Mouse (Mus musculus): ENCODE results near the gene Tifab. TPM values are rescaled to one million over a fixed set of nuclear protein-coding genes. Genes with fewer than 3 reads are reported as not detected.

The Tifab gene
- polyA plus RNA-seq, 1 experiment = 0.18 TPM

- Histone ChIP-seq H3K9ac (ENCODE audit: low read depth, poor library complexity, severe bottlenecking) (no peak overlapping the region), H3K4me1 (ENCODE audit: control insufficient read depth, insufficient read depth, low read length) (peaks cover 6% of the 10 kb centered on the region), H3K9me3 (replicated peaks; ENCODE audit: control insufficient read depth, insufficient read depth, low read length, poor library complexity, severe bottlenecking) (no peaks in the 10 kb centered on the region; the same call in 1 of the 2 replicates), H3K36me3 (ENCODE audit: control insufficient read depth, insufficient read depth, low read length, poor library complexity, severe bottlenecking) (no peaks in the 10 kb centered on the region), H3K27me3 (ENCODE audit: control insufficient read depth, insufficient read depth, low read length, poor library complexity, severe bottlenecking) (no peaks in the 10 kb centered on the region), H3K27ac (ENCODE audit: insufficient read depth, low read length) (no peak overlapping the region), H3K4me3 (ENCODE audit: low read depth, low read length) (no peak overlapping the region)
- TF ChIP-seq POLR2A (IDR thresholded peaks at IDR 0.05; ENCODE audit: insufficient read depth, low read length) = no peak
- TF ChIP-seq EP300 (IDR thresholded peaks at IDR 0.05; ENCODE audit: insufficient read depth, low read depth, low read length) = no peak
- peak; percentile 55 for TF ChIP-seq CTCF (IDR thresholded peaks at IDR 0.05; ENCODE audit: low read depth, low read length)
Measured at GRCm38 (mm10) chr13:56191225-56191624, 12.5 kb upstream of the Tifab start.

- Histone ChIP-seq H3K36me3 (ENCODE audit: control insufficient read depth, insufficient read depth, low read length, poor library complexity, severe bottlenecking) (no peaks in the 10 kb centered on the region), H3K9me3 (replicated peaks; ENCODE audit: control insufficient read depth, insufficient read depth, low read length, poor library complexity, severe bottlenecking) (no peaks in the 10 kb centered on the region), H3K27me3 (ENCODE audit: control insufficient read depth, insufficient read depth, low read length, poor library complexity, severe bottlenecking) (no peaks in the 10 kb centered on the region), H3K9ac (ENCODE audit: low read depth, poor library complexity, severe bottlenecking) (no peak overlapping the region), H3K4me1 (ENCODE audit: control insufficient read depth, insufficient read depth, low read length) (peaks cover 6% of the 10 kb centered on the region), H3K27ac (ENCODE audit: insufficient read depth, low read length) (no peak overlapping the region), H3K4me3 (ENCODE audit: low read depth, low read length) (no peak overlapping the region)
- TF ChIP-seq POLR2A (IDR thresholded peaks at IDR 0.05; ENCODE audit: insufficient read depth, low read length) (no peak), CTCF (IDR thresholded peaks at IDR 0.05; ENCODE audit: low read depth, low read length) (peak; percentile 30)
Measured at GRCm38 (mm10) chr13:56189688-56190087, 11.0 kb upstream of the Tifab start.

DNA sequence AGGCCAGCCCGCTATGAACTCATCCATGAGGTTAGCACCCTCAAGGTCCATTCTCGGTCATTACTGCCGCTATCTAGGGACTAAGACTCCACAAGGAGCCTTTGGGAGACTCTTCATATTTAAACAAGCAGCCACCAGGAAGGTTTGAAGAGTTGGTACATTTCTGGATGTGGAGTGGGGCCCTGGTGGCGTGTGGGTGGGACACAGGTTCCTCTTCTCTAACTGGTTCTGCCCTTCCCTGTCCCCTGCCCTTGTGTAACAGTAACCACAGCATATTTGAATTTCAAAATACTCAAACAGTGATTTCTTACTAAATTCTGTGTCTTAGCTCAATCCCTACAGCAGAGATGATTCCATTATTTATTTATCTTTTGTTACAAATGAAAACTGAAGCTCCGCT lies 5.0 kb upstream of the Tifab start:
- Histone ChIP-seq H3K9me3 (replicated peaks; ENCODE audit: control insufficient read depth, insufficient read depth, low read length, poor library complexity, severe bottlenecking) (no peaks in the 10 kb centered on the region), H3K4me1 (ENCODE audit: control insufficient read depth, insufficient read depth, low read length) (no peaks in the 10 kb centered on the region)
- no peak for TF ChIP-seq CTCF (IDR thresholded peaks at IDR 0.05; ENCODE audit: low read depth, low read length)
- no peak for TF ChIP-seq POLR2A (IDR thresholded peaks at IDR 0.05; ENCODE audit: insufficient read depth, low read length)
- no peak for TF ChIP-seq EP300 (IDR thresholded peaks at IDR 0.05; ENCODE audit: insufficient read depth, low read depth, low read length)

DNA sequence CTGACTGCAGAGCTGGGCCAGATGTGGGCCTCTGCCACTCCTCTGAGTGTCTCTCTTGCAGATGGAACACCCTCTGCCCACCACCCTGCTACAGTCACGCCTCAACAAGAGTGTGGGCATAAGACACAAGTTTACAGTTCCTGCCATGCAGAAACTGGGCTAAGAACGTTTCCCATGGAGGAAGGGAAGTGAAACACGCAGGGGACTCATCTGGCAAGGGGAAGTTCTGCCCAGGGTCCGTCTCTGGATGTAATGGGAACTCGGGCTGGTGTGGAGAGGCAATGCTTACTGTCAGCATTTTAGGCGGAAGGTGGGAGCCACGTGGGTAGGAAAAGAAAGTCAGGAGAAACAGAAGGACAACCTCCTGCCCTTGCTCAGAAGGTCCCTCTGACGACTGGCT lies 2.7 kb upstream of the Tifab start:
- H3K27me3 ChIP-seq (ENCODE audit: control insufficient read depth, insufficient read depth, low read length, poor library complexity, severe bottlenecking) = no peaks in the 10 kb centered on the region
- no peak overlapping the region for H3K27ac ChIP-seq (ENCODE audit: insufficient read depth, low read length)
- H3K9me3 ChIP-seq (replicated peaks; ENCODE audit: control insufficient read depth, insufficient read depth, low read length, poor library complexity, severe bottlenecking) = no peaks in the 10 kb centered on the region
- H3K36me3 ChIP-seq (ENCODE audit: control insufficient read depth, insufficient read depth, low read length, poor library complexity, severe bottlenecking) = no peaks in the 10 kb centered on the region
- no peak overlapping the region for H3K4me3 ChIP-seq (ENCODE audit: low read depth, low read length)
- no peaks in the 10 kb centered on the region for H3K4me1 ChIP-seq (ENCODE audit: control insufficient read depth, insufficient read depth, low read length)
- H3K9ac ChIP-seq (ENCODE audit: low read depth, poor library complexity, severe bottlenecking) = no peak overlapping the region
- TF ChIP-seq POLR2A (IDR thresholded peaks at IDR 0.05; ENCODE audit: insufficient read depth, low read length) (no peak), EP300 (IDR thresholded peaks at IDR 0.05; ENCODE audit: insufficient read depth, low read depth, low read length) (no peak), CTCF (IDR thresholded peaks at IDR 0.05; ENCODE audit: low read depth, low read length) (no peak)

More for the DNA sequence above, 5.0 kb upstream of the Tifab start:
- Histone ChIP-seq H3K27me3 (ENCODE audit: control insufficient read depth, insufficient read depth, low read length, poor library complexity, severe bottlenecking) (no peaks in the 10 kb centered on the region), H3K4me3 (ENCODE audit: low read depth, low read length) (no peak overlapping the region), H3K9ac (ENCODE audit: low read depth, poor library complexity, severe bottlenecking) (no peak overlapping the region), H3K27ac (ENCODE audit: insufficient read depth, low read length) (no peak overlapping the region), H3K36me3 (ENCODE audit: control insufficient read depth, insufficient read depth, low read length, poor library complexity, severe bottlenecking) (no peaks in the 10 kb centered on the region)

DNA sequence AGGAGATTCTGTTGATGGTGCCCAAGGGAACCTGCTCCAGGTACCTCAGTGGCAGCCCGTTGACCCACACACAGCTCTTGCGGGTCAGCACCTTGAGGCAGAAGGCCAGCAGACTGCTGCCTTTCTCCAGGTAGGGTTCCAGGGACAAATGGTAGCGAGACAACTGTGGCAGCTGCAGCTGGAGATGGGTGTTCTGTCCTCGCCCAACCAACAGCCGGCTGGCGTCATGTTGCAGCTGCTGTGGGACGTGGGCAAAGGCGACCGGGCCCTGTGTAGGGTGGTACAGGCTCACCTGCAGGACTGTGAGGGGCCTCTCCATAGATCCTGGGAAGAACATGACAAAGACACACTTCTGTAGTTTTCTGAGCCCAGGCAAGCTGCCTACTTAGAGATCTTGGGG lies 2.4 kb downstream of the Tifab start:
- Histone ChIP-seq H3K4me1 (ENCODE audit: control insufficient read depth, insufficient read depth, low read length) (no peaks in the 10 kb centered on the region), H3K9ac (ENCODE audit: low read depth, poor library complexity, severe bottlenecking) (no peak overlapping the region), H3K9me3 (replicated peaks; ENCODE audit: control insufficient read depth, insufficient read depth, low read length, poor library complexity, severe bottlenecking) (no peaks in the 10 kb centered on the region), H3K27ac (ENCODE audit: insufficient read depth, low read length) (no peak overlapping the region), H3K4me3 (ENCODE audit: low read depth, low read length) (no peak overlapping the region), H3K36me3 (ENCODE audit: control insufficient read depth, insufficient read depth, low read length, poor library complexity, severe bottlenecking) (no peaks in the 10 kb centered on the region), H3K27me3 (ENCODE audit: control insufficient read depth, insufficient read depth, low read length, poor library complexity, severe bottlenecking) (no peaks in the 10 kb centered on the region)
- no peak for TF ChIP-seq EP300 (IDR thresholded peaks at IDR 0.05; ENCODE audit: insufficient read depth, low read depth, low read length)
- no peak for TF ChIP-seq CTCF (IDR thresholded peaks at IDR 0.05; ENCODE audit: low read depth, low read length)
- TF ChIP-seq POLR2A (IDR thresholded peaks at IDR 0.05; ENCODE audit: insufficient read depth, low read length) = no peak

GRCm38 (mm10) chr13:56175848-56176247 lies 2.8 kb downstream of the Tifab start:
- H3K27me3 ChIP-seq (ENCODE audit: control insufficient read depth, insufficient read depth, low read length, poor library complexity, severe bottlenecking) = no peaks in the 10 kb centered on the region
- no peaks in the 10 kb centered on the region for H3K4me1 ChIP-seq (ENCODE audit: control insufficient read depth, insufficient read depth, low read length)
- no peaks in the 10 kb centered on the region for H3K9me3 ChIP-seq (replicated peaks; ENCODE audit: control insufficient read depth, insufficient read depth, low read length, poor library complexity, severe bottlenecking)
- no peaks in the 10 kb centered on the region for H3K36me3 ChIP-seq (ENCODE audit: control insufficient read depth, insufficient read depth, low read length, poor library complexity, severe bottlenecking)
- no peak overlapping the region for H3K4me3 ChIP-seq (ENCODE audit: low read depth, low read length)
- TF ChIP-seq CTCF (IDR thresholded peaks at IDR 0.05; ENCODE audit: low read depth, low read length) = no peak
- no peak for TF ChIP-seq EP300 (IDR thresholded peaks at IDR 0.05; ENCODE audit: insufficient read depth, low read depth, low read length)
- TF ChIP-seq POLR2A (IDR thresholded peaks at IDR 0.05; ENCODE audit: insufficient read depth, low read length) = no peak
- H3K27ac ChIP-seq (ENCODE audit: insufficient read depth, low read length) = no peak overlapping the region
- H3K9ac ChIP-seq (ENCODE audit: low read depth, poor library complexity, severe bottlenecking) = no peak overlapping the region
